Mouse (Mus musculus) kidney, postnatal 4 days (tissue): ENCODE data around the gene Col5a3.

ENCODE experiments used
- DNase-seq, 2 experiments: peaks; one replicate each; pipeline ENCODE4 v3.0.0; 2021; ENCODE audit warnings: mixed read lengths in 2 of 2

Col5a3 gene

DNA sequence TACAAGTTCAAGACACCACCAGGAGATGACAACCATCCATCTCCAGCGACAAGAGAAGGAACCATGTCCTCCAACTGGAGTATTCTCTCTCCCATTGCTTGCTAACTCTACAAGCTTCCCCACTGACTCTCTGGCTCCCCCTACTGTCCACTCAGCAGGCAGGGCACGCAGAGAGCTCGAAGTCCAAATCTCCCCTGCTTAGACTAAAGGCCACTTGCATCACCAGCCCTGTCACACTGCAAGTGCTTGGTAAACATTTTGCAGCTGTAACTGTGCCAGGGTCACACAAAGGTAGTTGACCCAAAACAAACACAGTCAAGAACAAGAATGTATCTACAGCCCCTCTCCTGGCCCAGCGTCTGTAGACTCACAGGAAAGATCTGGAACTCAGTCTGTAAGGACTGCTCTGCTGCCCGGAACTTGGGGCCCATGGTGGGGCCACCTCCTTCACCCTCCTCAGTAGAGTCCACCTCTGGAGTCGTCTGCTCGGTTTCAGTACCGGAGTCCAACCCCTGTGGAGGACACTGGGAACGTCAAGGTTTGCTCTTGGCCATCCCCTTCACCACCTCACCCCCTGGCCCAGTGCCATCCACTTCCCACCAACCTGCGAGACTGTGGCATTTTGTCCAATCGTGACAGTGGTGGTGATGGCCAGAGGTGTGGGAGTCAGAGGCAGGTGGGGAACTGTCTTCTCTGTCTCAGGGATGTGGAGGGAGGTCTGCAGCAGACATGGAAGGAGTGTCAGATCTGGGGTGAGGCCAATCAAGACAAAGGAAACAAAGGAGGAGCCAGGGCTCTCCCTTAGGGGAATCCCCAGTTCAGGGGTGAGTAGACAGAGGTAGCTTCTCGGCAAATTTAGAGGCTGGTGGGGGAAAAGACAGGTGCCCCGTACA is 10.4 kb downstream of the Col5a3 start:
- DNase-seq: peak; percentile 62 to 71

DNA sequence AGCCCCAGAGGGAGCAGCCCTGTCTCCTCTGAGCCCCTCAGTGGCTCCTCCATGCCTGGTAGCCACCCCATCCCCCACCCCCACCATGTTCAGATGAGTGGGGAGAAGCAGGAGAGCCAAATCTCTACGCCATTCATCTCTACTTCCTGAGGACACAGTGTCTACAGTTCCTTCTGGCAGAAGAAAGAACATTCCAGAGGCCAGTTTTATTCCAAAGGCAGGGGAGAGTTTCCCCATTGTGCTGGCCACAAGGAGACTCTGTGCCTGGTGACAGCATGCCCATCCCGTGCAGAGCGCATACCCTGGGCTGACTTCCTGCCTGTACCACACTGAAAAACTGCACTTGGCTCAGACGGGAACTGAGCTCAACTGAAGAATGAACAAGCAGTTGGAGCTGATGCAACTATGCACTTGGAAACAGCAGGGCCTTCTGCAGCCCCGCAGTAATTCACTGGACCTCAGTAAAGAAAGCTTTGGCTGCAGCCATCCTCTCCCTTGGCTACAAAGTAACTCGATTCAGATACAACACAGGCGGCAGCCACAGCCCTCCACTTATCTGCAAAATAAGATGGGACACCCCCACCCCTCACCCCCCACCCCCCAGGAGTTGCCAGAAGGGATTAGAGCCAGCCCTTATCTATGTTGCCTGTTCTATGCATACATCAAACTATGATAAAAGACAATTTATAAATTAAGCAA is 20.6 kb downstream of the Col5a3 start:
- DNase-seq: peak; percentile 44 to 65

DNA sequence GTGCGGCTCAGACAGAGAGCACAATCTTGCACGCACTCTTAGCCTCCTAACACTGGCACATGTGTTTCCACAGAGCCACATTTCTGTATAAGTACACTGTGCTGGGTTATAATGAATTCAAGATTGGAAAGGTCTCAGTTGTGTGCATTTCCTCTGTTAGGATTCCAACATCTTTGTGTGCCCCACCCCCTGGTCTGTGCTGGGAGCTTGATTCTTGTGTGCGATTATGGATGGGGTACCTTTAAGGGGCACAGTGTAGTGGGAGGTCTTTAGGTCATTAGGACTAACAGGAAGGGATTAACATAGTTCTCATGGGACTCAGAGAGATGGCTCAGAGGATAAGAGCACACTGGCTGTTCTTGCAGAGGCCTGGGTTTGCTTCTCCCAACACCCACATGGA is 24.5 kb downstream of the Col5a3 start:
- DNase-seq: no peak

DNA sequence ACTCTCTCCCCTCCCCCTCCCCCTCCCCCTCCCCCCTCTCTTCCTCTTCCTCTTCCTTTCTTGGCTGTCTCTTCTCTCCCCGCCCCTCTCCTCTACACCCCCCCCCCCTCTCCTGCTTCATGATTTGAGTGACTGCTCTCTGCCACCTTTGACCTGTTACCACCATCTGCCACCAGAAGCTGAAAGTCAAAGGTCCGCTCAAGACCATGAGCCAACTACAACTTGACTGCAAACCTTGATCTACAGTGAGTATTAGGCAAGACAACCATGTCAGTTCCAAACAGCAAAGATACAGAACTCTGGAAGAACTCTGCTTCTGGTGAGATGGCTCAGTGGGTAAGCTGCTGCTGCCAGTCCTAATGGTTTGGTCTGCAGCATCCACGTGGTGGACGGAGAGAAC is 25.2 kb downstream of the Col5a3 start:
- no peak for DNase-seq

DNA sequence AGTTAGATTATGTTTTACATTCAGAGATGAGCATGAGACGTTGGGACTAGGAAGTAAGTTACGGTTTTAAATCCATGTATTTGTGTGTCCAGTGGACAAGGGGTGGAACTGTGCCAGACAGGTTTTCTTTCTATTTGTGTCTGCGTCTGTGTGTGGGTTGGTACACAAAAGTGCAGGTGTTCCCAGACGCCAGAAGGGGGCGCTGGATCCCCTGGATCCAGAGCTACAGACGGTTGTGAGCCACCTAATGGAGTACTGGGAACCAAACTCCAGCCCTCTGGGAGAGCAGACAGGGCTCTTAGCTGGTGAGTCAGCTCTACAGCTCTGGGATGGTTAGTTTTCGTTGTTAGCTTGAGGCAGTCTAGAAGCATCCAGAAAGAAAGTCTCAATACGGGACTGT is 26.9 kb downstream of the Col5a3 start:
- DNase-seq: no peak

DNA sequence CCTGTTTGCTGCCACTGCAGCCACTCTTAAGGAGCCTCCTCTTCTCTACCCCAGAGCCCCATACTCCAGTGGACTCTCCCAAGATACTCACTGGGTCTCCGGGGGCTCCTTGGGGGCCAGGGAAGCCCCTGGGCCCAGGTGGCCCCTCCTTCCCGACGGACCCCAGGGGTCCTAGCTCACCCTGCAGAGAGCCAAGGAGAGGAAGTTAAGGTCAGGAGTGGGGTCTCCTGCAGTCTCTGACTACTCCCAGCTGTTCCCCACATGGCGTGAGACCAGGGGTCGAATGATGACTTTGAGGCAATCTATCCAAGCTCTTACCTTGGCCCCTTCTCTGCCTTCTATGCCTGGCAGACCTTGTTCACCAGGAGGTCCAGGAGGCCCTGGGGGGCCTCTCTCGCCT is 29.8 kb downstream of the Col5a3 start:
- peak; percentile 42 to 47 for DNase-seq

DNA sequence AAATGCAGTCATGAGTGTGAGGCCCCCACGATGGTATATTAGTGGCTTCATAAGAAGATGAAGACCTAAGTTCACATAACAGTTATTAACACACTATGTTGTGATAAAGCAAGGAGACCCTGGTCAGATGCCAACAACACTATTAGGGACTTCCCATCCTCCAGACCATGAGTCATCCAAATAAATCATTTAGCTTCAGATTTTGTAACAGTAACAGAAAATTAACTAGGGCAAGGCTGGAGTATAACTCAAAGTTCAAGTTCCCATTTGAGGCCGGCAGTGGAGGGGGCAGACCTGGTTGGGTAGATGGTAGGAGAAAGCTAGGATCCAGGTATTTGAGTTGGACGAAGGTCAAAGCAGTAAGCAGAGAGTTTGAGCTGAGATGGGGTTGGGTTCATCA is 33.6 kb downstream of the Col5a3 start:
- no peak for DNase-seq

DNA sequence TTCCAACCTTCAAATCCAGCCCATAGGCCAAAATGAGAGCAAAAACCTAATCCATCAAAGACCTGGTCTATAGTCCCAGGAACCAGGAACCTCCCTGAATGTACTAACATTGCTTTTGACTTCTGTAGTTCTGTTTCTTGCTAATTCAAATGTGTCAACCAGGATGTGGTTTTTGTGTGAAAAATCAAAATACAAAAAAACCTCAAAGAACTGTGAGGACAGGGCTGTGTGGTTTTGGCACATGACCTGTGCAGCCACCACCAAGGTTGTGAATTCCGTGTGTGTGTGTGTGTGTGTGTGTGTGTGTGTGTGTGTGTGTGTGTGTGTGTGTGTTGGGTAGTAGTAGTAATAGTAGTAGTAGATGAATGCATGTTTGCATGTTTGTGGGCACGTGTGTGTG is 49.6 kb downstream of the Col5a3 start:
- no peak for DNase-seq

DNA sequence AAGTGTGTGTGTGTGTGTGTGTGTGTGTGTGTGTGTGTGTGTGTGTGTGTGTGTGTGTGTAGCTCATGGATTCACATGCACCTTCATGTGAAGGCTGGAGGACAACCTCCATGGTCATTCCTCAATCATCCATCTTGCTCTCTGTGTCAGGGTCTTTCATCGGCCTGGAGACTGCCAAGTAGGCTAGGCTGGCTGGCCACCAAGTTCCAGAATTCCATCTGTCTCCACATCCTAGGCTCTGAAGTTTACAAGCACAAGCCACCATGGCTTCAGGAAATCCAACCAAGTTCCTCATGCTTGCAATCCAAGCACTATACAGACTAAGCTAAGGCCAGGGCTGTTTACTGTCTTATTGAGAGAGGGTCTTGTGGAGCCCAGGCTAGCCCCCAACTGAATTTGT is 51.8 kb downstream of the Col5a3 start:
- peak in 1 of 2 experiments; percentile 39 for DNase-seq

DNA sequence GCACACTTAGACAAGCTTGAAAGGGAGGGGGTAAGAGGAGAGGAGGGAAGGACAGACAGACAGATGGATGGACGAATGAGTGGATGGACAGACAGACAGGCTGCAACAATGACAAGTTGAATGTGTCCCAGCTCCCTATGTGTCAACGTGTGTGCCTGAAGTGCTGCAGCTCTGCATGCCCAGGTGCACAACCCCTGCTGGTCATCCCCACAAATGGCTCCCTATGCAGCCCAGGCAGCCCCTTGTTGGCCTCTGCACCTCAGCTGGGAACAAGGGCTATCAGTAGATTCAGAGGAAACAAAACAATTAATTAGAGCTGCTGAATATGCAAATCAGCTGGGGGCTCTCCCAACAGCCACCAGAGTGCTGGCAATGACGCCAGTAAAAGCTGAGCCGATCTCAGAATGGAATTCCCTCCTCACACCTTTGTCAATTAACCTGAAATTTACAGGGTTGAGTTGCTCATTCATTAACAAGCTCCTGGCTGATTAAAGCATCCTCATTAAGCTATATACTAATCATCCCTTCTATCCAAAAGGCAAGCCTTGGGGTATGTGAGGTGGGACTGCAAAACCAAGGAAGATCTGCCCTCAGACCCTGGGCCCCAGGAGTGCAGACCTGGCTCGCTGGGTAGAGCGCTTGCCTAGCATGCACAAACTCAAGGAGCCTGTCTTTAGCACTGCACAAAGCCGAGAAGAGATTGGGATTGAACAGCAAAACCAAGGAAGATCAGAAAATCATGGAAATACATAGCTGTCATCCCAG is 52.5 kb downstream of the Col5a3 start:
- DNase-seq: no peak

DNA sequence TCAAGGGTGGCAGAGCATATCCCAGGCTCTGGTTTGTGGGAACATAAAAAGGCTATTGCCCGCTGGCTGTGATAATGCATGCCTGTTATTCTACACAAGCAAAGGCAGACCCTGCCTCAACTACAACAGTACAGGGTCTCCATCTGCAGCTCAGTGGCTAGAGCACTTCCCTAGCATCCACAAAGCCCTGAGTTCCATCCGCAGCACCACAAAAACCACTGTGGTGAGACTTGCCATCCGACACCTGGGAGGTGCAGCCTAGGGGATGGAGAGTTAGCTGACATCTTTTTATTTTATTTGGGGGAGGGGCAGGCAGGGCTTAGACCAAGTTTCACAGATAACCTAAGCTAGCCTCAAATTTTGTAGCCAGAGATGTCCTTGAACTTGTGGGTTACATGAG is 53.5 kb downstream of the Col5a3 start:
- DNase-seq: no peak

DNA sequence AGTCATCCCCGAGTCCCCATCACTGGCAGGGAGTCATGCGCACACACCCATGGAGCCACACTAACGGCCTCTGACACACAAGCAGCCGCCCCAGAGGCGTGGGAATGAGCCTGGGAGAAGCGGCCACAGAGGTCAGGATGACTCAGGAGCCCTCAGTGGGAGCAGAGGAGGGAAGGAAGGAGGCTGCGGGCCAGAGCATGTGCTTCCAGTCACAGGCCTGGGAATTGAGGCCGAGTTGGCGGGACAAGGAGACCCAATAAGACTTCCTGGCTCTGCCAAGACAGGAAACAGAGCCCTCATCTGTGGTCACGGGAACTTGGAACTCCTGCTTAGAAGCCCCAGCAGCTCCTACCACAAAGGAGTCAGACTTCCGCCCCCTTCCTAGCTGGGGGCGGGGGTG is 54.1 kb downstream of the Col5a3 start:
- DNase-seq: peak; percentile 54 to 68

DNA sequence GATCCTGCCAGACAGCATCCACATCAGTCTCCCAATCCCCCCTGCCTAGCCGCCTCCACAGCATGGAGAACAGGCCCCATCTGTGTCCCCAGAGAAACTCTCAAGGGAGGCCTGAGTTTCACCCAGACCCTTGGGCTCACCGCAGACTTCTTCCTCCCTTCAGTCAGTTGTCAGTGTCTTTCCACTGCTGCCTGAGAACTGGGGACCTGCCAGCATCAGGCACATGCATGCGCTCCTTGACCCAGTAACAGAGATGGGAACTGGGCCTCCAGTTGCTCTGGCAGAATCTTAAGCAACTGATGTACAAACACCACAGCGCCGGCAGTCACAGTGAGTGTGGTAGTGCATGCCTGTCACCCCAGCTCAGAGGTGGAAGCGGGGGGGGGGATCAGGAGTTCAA is 56.0 kb downstream of the Col5a3 start:
- DNase-seq: no peak

DNA sequence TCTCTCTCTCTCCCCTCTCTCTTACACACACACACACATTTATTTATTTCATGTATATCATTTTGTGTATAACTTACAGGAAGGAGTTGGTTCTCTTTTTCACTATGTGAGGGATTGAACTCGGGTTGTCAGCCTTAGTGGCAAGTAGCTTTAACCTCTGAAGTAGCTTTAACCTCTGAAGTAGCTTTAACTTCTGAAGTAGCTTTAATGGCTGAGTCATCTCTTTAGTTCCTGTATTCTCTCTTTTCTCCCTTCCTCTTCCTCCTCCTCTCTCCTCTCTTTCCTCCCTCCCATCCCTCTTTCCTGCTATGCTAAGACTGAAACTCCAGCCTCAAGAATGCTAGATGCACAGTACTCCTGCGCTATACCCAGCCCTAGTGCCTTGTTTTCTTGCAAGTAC is 56.6 kb downstream of the Col5a3 start:
- no peak for DNase-seq

DNA sequence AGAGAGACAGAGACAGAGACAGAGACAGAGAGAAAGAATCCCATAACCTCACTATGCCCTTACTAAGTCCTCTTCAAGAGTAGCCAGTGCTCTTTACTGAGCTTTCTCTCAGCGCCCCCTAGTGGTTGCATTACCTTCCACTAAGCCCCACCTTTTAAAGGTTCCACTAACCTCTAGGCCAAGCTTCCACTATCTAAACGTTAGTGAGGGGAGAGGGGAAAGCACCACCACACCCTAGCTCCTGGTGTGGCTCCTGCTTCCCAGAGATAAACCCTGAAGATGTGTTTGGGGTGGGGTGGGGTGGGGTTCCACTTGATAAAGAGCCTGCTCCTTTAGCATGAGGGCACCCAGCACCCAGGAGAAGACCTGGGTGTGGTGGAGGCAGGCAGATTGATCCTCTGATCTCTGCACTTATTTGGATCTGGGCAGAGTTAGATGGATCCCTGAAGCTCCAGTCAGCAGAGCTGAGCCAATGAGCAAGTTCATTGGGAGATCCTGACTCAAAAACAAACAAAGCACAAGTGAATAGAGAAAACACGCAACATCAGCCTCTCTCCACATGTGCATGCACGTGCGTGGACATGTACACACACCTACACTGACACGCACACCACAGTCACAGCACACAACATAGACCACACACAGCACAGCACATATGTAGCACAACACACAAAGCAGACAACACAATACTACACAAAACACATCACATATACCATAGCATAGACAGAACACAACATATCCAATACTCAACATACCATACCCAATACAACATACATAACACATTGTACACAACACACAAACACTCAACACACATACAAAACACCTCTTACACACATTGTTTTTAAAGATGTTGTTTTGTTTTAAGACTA is 57.5 kb downstream of the Col5a3 start:
- peak; percentile 79 to 82 for DNase-seq

DNA sequence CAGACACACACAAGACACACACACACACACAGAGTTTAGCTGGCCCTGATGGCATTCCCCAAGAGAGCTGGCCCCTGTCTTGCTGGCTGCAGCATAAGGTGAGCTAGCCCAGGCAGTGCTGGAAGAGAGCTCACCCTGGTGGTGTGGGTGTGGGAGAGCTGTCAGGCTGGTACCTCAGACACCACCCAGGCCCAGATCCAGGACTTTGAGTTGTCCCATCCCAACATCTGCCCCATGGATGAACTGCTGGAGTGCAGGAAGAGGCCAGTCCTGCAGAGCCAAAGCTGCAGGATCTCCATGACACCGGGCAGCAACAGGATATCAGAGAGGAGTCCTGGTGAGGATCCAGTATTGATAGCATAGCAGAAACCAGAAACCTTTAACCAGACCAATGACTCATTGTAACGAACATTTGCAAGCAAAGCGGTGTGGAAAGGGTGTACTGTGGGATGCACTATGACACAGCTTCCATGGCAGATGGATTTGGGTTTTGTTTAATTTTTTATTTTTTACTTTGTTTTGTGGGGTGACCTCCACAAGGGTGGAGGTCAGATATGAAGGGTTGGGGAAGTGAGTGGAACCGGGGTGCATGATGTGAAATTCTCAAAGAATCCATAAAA is 58.7 kb downstream of the Col5a3 start:
- no peak for DNase-seq

DNA sequence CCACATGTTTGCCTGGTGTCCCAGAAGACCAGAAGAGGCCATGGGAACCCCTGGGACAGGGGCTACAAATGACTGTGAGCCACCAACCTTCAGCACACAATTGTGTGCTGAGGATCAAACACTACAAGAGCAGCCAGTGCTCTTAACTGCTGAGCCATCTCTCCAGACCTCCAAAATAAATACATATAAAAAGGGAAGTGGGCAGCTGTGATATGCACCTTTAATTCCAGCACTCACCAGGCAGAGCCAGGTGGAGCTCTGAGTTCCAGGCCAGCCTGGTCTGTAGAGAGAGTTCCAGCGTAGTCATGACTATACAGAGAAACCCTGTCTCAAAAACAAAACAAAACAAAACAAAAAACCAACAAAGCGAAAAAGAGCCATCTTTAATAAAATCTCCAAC is 60.5 kb downstream of the Col5a3 start:
- no peak for DNase-seq

DNA sequence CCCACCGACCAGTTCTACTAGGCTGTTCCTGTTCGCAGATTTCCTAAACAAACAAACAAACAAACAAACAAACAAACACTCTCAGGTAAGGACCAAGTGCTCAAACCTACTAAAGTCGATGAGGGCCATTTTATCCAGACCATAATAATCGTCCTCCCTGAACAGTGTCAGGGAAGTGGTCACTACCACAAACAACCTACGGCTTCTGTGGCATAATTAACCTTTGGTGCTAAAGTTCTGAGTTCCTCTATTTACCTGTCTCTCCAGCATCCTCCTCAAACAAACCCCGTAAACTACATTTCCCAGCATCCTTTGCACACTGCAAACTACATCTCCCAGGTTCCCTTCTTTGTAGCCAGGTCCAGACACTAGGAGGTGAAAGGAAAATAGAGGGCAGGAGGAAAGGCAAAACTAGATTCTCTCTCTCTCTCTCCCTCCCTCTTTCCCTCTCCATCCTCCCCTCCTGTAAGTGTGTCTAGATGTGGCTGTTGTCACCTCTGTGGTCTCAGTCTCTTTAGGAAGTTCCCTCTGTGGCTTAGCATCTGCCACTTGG is 63.3 kb downstream of the Col5a3 start:
- DNase-seq: no peak

DNA sequence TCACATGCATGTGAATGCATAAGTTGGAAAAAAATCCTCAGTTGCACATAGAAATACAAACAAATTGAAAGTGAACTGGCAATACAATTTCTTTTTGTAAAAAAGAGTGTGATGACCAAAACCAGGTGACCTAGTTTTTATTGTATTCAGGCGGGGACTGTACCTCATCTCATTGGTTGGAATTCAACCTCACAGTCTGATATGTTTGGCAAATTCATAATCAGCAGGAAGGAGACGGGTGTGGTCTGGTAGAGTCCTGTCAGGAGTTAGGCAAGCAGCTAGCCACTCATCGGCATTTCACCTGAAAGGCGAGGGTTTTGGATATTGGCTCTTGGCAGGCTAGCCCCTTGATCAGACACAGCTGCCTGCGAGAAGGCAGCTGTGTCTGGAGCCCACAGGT is 65.7 kb downstream of the Col5a3 start:
- no peak for DNase-seq

DNA sequence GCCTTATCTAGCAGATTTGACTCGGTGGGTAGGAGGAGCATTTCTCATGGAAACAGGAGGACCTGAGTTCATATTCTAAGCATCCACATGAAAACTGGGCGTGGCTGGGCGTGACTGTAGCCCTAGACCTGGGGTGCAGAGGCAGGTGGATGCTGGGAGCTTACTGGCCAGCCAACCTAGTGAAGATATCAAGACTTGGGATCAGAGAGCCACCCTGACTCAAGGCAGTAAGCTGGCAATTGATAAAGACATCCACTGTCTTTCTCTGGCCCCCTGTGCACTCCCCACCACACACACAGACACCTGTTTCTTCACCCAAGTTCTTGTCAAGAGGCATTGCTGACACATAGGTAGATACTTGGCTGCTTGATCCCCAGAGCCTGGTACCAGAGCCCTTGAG is 66.3 kb downstream of the Col5a3 start:
- no peak for DNase-seq

DNA sequence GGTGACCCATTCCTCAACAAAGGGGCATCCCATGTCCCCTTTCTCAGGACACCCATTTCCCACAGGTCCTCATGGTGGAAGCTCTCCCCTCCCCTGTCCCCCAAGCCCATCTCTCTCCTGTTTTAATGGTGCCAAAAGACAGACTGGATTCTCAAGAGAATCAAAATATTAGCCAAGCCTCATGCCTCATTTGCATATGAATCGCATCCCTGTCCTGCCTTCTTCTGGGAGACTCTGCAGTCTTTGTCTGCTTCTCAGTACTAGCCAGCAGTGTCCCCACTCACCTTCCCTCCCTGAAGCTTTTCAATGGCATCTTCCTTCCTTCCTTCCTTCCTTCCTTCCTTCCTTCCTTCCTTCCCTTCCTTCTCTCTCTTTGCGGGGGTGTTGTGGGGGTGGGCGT is 67.2 kb downstream of the Col5a3 start:
- no peak for DNase-seq
